Mouse (Mus musculus) bone marrow, adult 2 months (tissue): ENCODE measurements at regions not wholly inside any gene's neighbourhood (a gene's known extent, or its start where the extent isn't known, plus 50 kb on each side); places are given as distances from the start of the nearest gene placed in this dataset.

Experiments
- H3K27ac ChIP-seq: fragments of 200-500 bp; 2 replicates; pipeline ENCODE4 v1.5.1; 2012; ENCODE audit warnings: low read depth, mild to moderate bottlenecking, control low read depth, inconsistent platforms, low read length; ENCODE audit not compliant: control insufficient read depth, poor library complexity, insufficient read depth
- H3K4me1 ChIP-seq: fragments of 200-500 bp; 2 replicates; pipeline ENCODE4 v1.6.1; 2011; ENCODE audit warnings: low read length; ENCODE audit not compliant: control insufficient read depth, insufficient read depth
- H3K4me3 ChIP-seq: fragments of 200-500 bp; replicated peaks from 2 replicates; pipeline ENCODE3; 2011; ENCODE audit warnings: mild to moderate bottlenecking, low read depth, low read length, control low read depth; ENCODE audit not compliant: control insufficient read depth
- CTCF ChIP-seq: fragments of 200-500 bp; IDR thresholded peaks from 2 replicates; pipeline ENCODE4 v1.5.1; 2011; ENCODE audit warnings: low read length, control low read depth; ENCODE audit not compliant: control insufficient read depth, insufficient read depth
- POLR2A ChIP-seq: fragments of 200-500 bp; IDR thresholded peaks from 2 replicates; pipeline ENCODE4 v1.6.1; 2011; ENCODE audit warnings: low read depth, mild to moderate bottlenecking, control low read depth, low read length, borderline replicate concordance; ENCODE audit not compliant: control insufficient read depth
- WGBS: fragments of 180-500 bp; shearing (Covaris S2); methylation state at CpG from one replicate; pipeline ENCODE4 v1.1.7; 2018; 5-methylcytosine and 5-hydroxymethylcytosine counted together

GRCm38 (mm10) chr13:107600331-107601131, 443.7 kb upstream of the Smim15 start:
- Histone ChIP-seq H3K4me3 (no peak overlapping the region), H3K4me1 (no peaks in the 10 kb centered on the region; the same call in 1 of the 2 replicates), H3K27ac (no peak overlapping the region)
- TF ChIP-seq POLR2A (no peak), CTCF (no peak)
- 36% methylated on average over 22 of the region's 22 CpGs for WGBS

- no peak overlapping the region for H3K4me3 ChIP-seq
- WGBS = 32% methylated on average over 4 of the region's 4 CpGs
- TF ChIP-seq POLR2A (no peak), CTCF (no peak)
- no peaks in the 10 kb centered on the region; the same call in 1 of the 2 replicates for H3K4me1 ChIP-seq
- H3K27ac ChIP-seq = no peak overlapping the region
Observed at GRCm38 (mm10) chr13:107599094-107599644, 445.1 kb upstream of the Smim15 start.

- 86% methylated on average over 1 of the region's 1 CpGs for WGBS
- Histone ChIP-seq H3K27ac (no peak overlapping the region), H3K4me3 (no peak overlapping the region), H3K4me1 (no peaks in the 10 kb centered on the region; the same call in 1 of the 2 replicates)
- no peak for TF ChIP-seq CTCF
- TF ChIP-seq POLR2A = no peak
Observed at GRCm38 (mm10) chr13:107598391-107598790, 445.9 kb upstream of the Smim15 start.

- no peaks in the 10 kb centered on the region; the same call in 1 of the 2 replicates for H3K4me1 ChIP-seq
Observed at GRCm38 (mm10) chr13:107597217-107597616, 447.0 kb upstream of the Smim15 start.

GRCm38 (mm10) chr13:107596183-107596582, 448.1 kb upstream of the Smim15 start:
- Histone ChIP-seq H3K4me1 (no peaks in the 10 kb centered on the region; the same call in 1 of the 2 replicates), H3K4me3 (no peak overlapping the region), H3K27ac (no peak overlapping the region)
- 32% methylated on average over 2 of the region's 2 CpGs for WGBS
- no peak for TF ChIP-seq POLR2A

More at GRCm38 (mm10) chr13:107597217-107597616, 447.0 kb upstream of the Smim15 start:
- H3K27ac ChIP-seq = no peak overlapping the region
- no peak overlapping the region for H3K4me3 ChIP-seq
- TF ChIP-seq CTCF = no peak
- no peak for TF ChIP-seq POLR2A
- WGBS = 76% methylated on average over 2 of the region's 2 CpGs

GRCm38 (mm10) chr13:107588399-107589002, 455.7 kb upstream of the Smim15 start:
- H3K4me3 ChIP-seq = no peak overlapping the region
- H3K27ac ChIP-seq = no peak overlapping the region
- no peak for TF ChIP-seq CTCF
- no peaks in the 10 kb centered on the region for H3K4me1 ChIP-seq
- 84% methylated on average over 9 of the region's 9 CpGs for WGBS

- WGBS = 82% methylated on average over 8 of the region's 8 CpGs
Observed at GRCm38 (mm10) chr13:107587678-107588077, 456.6 kb upstream of the Smim15 start.

GRCm38 (mm10) chr13:107585936-107586335, 458.3 kb upstream of the Smim15 start:
- TF ChIP-seq POLR2A = no peak
- no peak for TF ChIP-seq CTCF
- Histone ChIP-seq H3K4me3 (no peak overlapping the region), H3K27ac (no peak overlapping the region), H3K4me1 (no peaks in the 10 kb centered on the region)
- WGBS = 92% methylated on average over 9 of the region's 9 CpGs

More at GRCm38 (mm10) chr13:107587678-107588077, 456.6 kb upstream of the Smim15 start:
- H3K4me1 ChIP-seq = no peaks in the 10 kb centered on the region
- TF ChIP-seq CTCF (no peak), POLR2A (no peak)
- H3K27ac ChIP-seq = no peak overlapping the region
- H3K4me3 ChIP-seq = no peak overlapping the region

- 57% methylated on average over 4 of the region's 4 CpGs for WGBS
- Histone ChIP-seq H3K4me1 (no peaks in the 10 kb centered on the region), H3K4me3 (no peak overlapping the region), H3K27ac (no peak overlapping the region)
- TF ChIP-seq POLR2A (no peak), CTCF (no peak)
Observed at GRCm38 (mm10) chr13:107585353-107585752, 458.9 kb upstream of the Smim15 start.
